Comparison of ENCODE assay signal across 9 mouse cellular contexts in genomic region chr16:45842440-45842839, GRCm38 (mm10).
A peak's percentile ranks its signal among the peaks of the same experiment; 100 is the strongest.
DNase-seq lines count a peak whose midpoint lies in the region; ATAC-seq and TF ChIP-seq lines count a peak whose summit lies in the region.
"Had no signal": no experiment of that assay in that cellular context is flagged by ENCODE, and none has a peak within 500 bp of the region (broad histone marks: within the 10 kb centered on the region; RNA-seq: fewer than 3 reads in every experiment).

No protein-coding gene starts in this region.

- peaks cover 30% of the 10 kb centered on the region for H3K4me1 ChIP-seq in lung, adult 2 months (ENCODE audit: control insufficient read depth, insufficient read depth, low read length)
- H3K4me1 ChIP-seq in forebrain, embryonic 13.5 days, result peaks cover 27% of the 10 kb centered on the region
- H3K4me1 ChIP-seq in intestine, embryonic 14.5 days (replicated peaks; ENCODE audit: control insufficient read depth, insufficient read depth, low read length), result peaks cover 50% of the 10 kb centered on the region

- ATAC-seq in forebrain, embryonic 13.5 days, result no peak
- no peak for ATAC-seq in intestine, embryonic 14.5 days (replicated peaks; ENCODE audit: low FRiP score, low TSS enrichment, low read depth)
- no peak for ATAC-seq in inflammation-experienced regulatory T-cells, adult 6 months

- 0 out of 2 replicates have a peak overlapping the region, but pooled peaks have one; percentile 3 for H3K9ac ChIP-seq in forebrain, embryonic 13.5 days
- H3K9ac ChIP-seq in intestine, embryonic 14.5 days (ENCODE audit: low read length), result peak overlapping the region; percentile 94

- 22% methylated on average over 4 of the region's 4 CpGs for WGBS in lung, adult 2 months
- 61% methylated on average over 4 of the region's 4 CpGs for WGBS in forebrain, embryonic 13.5 days
- WGBS in intestine, embryonic 14.5 days, result 35% methylated on average over 4 of the region's 4 CpGs

- peaks cover 73% of the 10 kb centered on the region for H3K79me2 ChIP-seq in myocyte (ENCODE audit: control insufficient read depth, insufficient read depth)

- no peak for TF ChIP-seq POLR2A in lung, adult 2 months (IDR thresholded peaks at IDR 0.05; ENCODE audit: borderline replicate concordance, extremely low read depth, low read depth, low read length)
- TF ChIP-seq POLR2A in myocyte (IDR thresholded peaks at IDR 0.05; ENCODE audit: insufficient read length, low read depth), result no peak

- no peak overlapping the region for H3K27ac ChIP-seq in forebrain, embryonic 13.5 days
- H3K27ac ChIP-seq in intestine, embryonic 14.5 days (ENCODE audit: low read depth), result peak overlapping the region; percentile 57; the same call in 1 of the 2 replicates

- no peaks in the 10 kb centered on the region for H3K36me3 ChIP-seq in forebrain, embryonic 13.5 days (ENCODE audit: poor library complexity, severe bottlenecking)
- H3K36me3 ChIP-seq in intestine, embryonic 14.5 days (ENCODE audit: control insufficient read depth, insufficient read depth, low read length), result no peaks in the 10 kb centered on the region
- H3K36me3 ChIP-seq in myocyte (ENCODE audit: control insufficient read depth, insufficient read depth), result no peaks in the 10 kb centered on the region

- TF ChIP-seq CTCF in lung, adult 2 months (IDR thresholded peaks at IDR 0.05; ENCODE audit: insufficient read depth, low read length), result no peak

- no peaks in the 10 kb centered on the region for H3K9me3 ChIP-seq in forebrain, embryonic 13.5 days (replicated peaks)
- no peaks in the 10 kb centered on the region for H3K9me3 ChIP-seq in intestine, embryonic 14.5 days (ENCODE audit: control insufficient read depth, low read length)

- peak overlapping the region; percentile 67 for H3K4me3 ChIP-seq in lung, adult 2 months (replicated peaks; ENCODE audit: extremely low read depth, low read depth, low read length)
- peak overlapping the region; percentile 61 for H3K4me3 ChIP-seq in forebrain, embryonic 13.5 days
- peak overlapping the region; percentile 86 for H3K4me3 ChIP-seq in intestine, embryonic 14.5 days (ENCODE audit: low read depth, low read length)
- H3K4me3 ChIP-seq in myocyte, result peak overlapping the region; percentile 92

- DNase-seq in lung, adult 2 months, result peak; percentile 45
- no peak for DNase-seq in lung, adult 18-20 months
- DNase-seq in intestine, embryonic 14.5 days (ENCODE audit: low spot score), result no peak
- no peak for DNase-seq in ovary, adult 18-20 months (ENCODE audit: low spot score)
- no peak for DNase-seq in adrenal gland, postnatal 10 days
- DNase-seq: left cerebral cortex, postnatal 4 days had no signal

- H3K4me2 ChIP-seq in forebrain, embryonic 13.5 days, result peak overlapping the region; percentile 95
- H3K4me2 ChIP-seq in intestine, embryonic 14.5 days (ENCODE audit: low read length), result peak overlapping the region; percentile 79
- peak overlapping the region; percentile 91 for H3K4me2 ChIP-seq in myocyte (ENCODE audit: low read depth)

- H3K27me3 ChIP-seq in forebrain, embryonic 13.5 days, result no peaks in the 10 kb centered on the region
- H3K27me3 ChIP-seq in intestine, embryonic 14.5 days (replicated peaks; ENCODE audit: control insufficient read depth, insufficient read depth, low read length), result no peaks in the 10 kb centered on the region
- no peaks in the 10 kb centered on the region for H3K27me3 ChIP-seq in myocyte (ENCODE audit: control insufficient read depth, insufficient read depth, insufficient read length)

- H3ac ChIP-seq in myocyte (ENCODE audit: control insufficient read depth, insufficient read length), result no peak overlapping the region

TF ChIP-seq in myocyte, 11 proteins besides CTCF, POLR2A, EP300 and RAD21:
- peak in 1 of 3 experiments; percentile 49 for TF ChIP-seq MYOG (IDR thresholded peaks at IDR 0.05; ENCODE audit: control insufficient read depth in 1 of 3, insufficient read depth in 1 of 3, insufficient read length in 2 of 3, low read depth in 2 of 3)
- TF ChIP-seq REST (IDR thresholded peaks at IDR 0.05; ENCODE audit: insufficient read depth, insufficient read length), result no peak
- TF ChIP-seq CEBPB (IDR thresholded peaks at IDR 0.05; ENCODE audit: insufficient read depth, poor library complexity, severe bottlenecking), result no peak
- peak in 1 of 3 experiments; percentile 14 for TF ChIP-seq MYOD1 (IDR thresholded peaks at IDR 0.05; ENCODE audit: control insufficient read depth in 1 of 3, insufficient read length in 2 of 3, low read depth in 2 of 3)
